Mouse (Mus musculus): Measurements from ENCODE around the gene Gm11011. TPM values are rescaled to one million over a fixed set of nuclear protein-coding genes. Genes with fewer than 3 reads are reported as not detected.

Gene Gm11011
- polyA plus RNA-seq, 1 experiment from 2014 or later: not detected

DNA sequence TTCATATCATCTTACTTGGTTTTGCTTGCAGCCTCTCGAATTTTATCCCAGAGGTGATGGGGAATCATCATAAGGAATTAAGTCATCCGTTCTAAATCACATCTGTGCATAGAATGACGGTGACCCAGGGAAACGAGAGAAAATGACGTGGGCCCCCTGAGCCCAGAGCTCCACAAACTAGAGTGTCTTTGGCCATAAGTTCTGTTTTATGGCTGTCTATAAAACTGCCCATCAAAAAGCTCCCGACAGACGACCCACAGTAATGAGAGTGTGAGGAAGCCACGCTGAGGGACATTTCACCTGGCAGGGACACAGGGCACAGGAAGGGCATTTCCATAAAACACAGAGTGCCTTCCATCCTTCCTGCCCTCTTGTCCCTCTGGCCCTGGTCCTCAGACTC, 23.3 kb upstream of the Gm11011 start:
- ATAC-seq (ENCODE audit: low read depth) (no peak), DNase-seq (no peak)
- Histone ChIP-seq H3K9me3 (replicated peaks) (no peaks in the 10 kb centered on the region), H3K4me2 (no peak overlapping the region), H3K9ac (no peak overlapping the region), H3K4me1 (replicated peaks) (no peaks in the 10 kb centered on the region), H3K27me3 (no peaks in the 10 kb centered on the region), H3K4me3 (replicated peaks) (no peak overlapping the region), H3K36me3 (no peaks in the 10 kb centered on the region), H3K27ac (no peak overlapping the region)
- WGBS (ENCODE audit: insufficient replicate concordance): 68% methylated on average over 8 of the region's 8 CpGs

DNA sequence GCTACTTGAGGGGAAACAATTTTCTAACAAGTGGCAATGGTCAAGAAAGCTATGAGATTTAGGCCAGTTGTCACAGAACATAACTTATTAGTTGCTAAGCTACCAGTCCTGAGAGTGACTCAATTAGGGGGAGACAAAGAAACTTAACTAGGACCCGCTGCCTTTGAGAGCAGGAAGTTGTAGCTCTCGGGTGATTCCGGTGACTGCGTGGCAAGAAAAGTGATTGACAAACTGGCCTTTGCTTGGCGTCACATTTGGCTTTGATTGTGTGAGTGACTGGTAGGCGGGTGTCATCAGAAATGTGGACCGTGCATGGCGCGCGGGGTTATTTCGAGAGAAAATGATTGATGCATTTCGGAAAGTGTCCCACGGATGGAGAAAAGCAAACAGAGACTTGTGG, 22.4 kb upstream of the Gm11011 start:
- Histone ChIP-seq H3K4me3 (replicated peaks) (no peak overlapping the region), H3K9ac (no peak overlapping the region), H3K4me1 (replicated peaks) (no peaks in the 10 kb centered on the region), H3K36me3 (no peaks in the 10 kb centered on the region), H3K27me3 (no peaks in the 10 kb centered on the region), H3K4me2 (no peak overlapping the region), H3K27ac (no peak overlapping the region), H3K9me3 (replicated peaks) (no peaks in the 10 kb centered on the region)
- DNase-seq (no peak), ATAC-seq (ENCODE audit: low read depth) (no peak)
- WGBS (ENCODE audit: insufficient replicate concordance): 30% methylated on average over 13 of the region's 13 CpGs

DNA sequence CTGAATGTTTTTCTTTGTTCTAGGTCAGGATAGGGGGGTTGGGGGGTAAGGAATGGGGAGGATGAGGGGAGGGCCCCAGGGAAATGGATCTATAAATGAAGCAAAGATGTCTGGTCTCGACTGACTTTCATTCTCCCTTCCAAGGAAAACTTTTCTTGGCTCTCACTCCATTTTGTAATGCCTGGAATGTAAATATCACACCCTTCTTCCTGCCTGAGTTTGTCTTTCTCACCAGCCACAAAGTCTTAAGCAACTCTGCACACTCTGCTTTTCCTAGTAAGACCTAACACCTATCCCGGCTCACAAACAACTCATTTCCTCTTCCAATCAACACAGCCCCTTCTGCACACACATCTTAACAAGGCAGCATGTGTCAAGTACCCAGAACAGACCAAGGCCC, 20.2 kb upstream of the Gm11011 start:
- 19% methylated on average over 2 of the region's 2 CpGs for WGBS (ENCODE audit: insufficient replicate concordance)
- no peaks in the 10 kb centered on the region for H3K36me3 ChIP-seq
- H3K27ac ChIP-seq: no peak overlapping the region
- H3K4me2 ChIP-seq: no peak overlapping the region
- no peak overlapping the region for H3K4me3 ChIP-seq (replicated peaks)
- DNase-seq (no peak), ATAC-seq (ENCODE audit: low read depth) (no peak)
- H3K4me1 ChIP-seq (replicated peaks): no peaks in the 10 kb centered on the region
- no peaks in the 10 kb centered on the region for H3K27me3 ChIP-seq
- H3K9me3 ChIP-seq (replicated peaks): no peaks in the 10 kb centered on the region
- no peak overlapping the region for H3K9ac ChIP-seq

DNA sequence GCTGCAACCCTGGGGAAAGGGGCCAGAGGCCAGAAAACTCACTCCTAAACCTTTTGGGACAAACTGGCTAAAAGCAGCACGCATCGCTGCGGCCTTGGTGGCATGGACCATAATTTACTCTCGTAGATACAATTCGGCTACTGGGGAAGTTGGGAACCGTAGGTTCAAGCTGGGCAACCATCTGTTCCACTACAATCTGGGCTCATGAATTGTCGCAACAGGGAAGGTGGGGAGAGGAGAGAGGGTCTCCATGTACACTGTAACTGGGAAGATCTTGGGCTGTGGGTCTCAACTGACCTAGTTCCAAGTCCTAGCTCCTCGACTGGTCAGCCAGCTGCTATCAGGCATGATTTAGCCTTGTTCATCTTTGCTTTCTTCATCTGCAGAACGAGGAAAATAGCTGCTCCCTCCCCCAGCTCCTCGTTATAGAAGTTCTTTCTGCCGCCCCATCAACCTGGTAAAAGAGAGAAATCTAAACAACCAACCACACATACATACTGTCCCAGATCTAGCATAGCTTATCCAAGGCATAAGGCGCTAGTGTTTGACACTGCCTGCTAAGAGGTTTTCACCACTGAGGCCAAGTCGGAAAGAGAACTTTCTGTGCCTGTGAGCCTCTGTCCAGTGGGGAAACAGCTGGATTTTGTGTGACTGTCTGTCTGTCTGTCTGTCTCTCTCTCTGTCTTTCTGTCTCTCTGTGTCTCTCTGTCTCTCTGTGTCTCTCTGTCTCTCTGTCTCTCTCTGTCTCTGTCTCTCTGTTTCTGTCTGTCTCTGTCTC, 19.5 kb upstream of the Gm11011 start:
- Histone ChIP-seq H3K27ac (no peak overlapping the region), H3K9ac (no peak overlapping the region), H3K9me3 (replicated peaks) (no peaks in the 10 kb centered on the region), H3K4me1 (replicated peaks) (no peaks in the 10 kb centered on the region), H3K27me3 (no peaks in the 10 kb centered on the region), H3K4me2 (no peak overlapping the region), H3K36me3 (no peaks in the 10 kb centered on the region), H3K4me3 (replicated peaks) (no peak overlapping the region)
- DNase-seq: no peak
- 66% methylated on average over 13 of the region's 13 CpGs for WGBS (ENCODE audit: insufficient replicate concordance)
- ATAC-seq (ENCODE audit: low read depth): no peak

DNA sequence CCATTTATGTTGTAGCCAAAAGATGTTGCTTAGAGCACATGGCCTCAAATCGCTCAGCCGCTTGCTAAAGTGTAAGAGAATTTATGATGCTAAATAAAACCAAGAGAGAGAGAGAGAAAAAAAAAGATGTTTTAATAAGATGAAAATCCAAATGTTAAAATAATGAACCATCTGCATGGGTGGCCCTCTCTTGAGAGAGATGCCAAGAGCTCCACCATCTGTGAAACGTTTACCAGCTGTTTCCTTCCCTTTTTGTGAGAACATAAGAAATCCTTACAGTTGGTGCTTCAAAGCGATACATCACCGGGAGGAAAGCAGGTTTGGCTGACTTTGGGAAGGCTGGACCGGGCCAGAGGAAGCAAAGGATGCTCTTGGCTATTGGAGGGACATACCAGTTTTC, 12.6 kb upstream of the Gm11011 start:
- Histone ChIP-seq H3K4me1 (replicated peaks) (no peaks in the 10 kb centered on the region), H3K4me3 (replicated peaks) (no peak overlapping the region), H3K4me2 (no peak overlapping the region), H3K27me3 (no peaks in the 10 kb centered on the region), H3K27ac (no peak overlapping the region), H3K36me3 (no peaks in the 10 kb centered on the region), H3K9me3 (replicated peaks) (no peaks in the 10 kb centered on the region), H3K9ac (no peak overlapping the region)
- 52% methylated on average over 6 of the region's 6 CpGs for WGBS (ENCODE audit: insufficient replicate concordance)
- DNase-seq: no peak
- ATAC-seq (ENCODE audit: low read depth): no peak

DNA sequence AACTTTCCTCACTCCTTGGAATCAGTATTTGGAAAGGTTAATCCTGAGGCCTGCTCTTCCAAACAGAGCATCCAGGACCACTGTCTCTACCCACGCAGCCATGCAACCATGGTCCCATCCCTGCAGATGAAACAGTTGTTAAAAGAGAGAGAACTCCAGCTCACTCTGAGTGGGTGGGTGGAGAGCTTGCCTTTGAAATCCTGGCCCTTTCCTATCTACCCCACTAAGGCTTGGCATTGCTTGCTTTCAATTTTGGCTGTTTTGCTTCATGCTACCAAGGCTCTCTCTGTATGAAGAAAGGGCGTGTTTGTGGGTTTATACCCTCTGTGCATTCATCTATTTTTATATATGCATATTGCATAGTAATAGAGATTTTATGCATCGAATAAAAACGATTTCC, 12.0 kb upstream of the Gm11011 start:
- 63% methylated on average over 4 of the region's 4 CpGs for WGBS (ENCODE audit: insufficient replicate concordance)
- ATAC-seq (ENCODE audit: low read depth): no peak
- Histone ChIP-seq H3K27ac (no peak overlapping the region), H3K9me3 (replicated peaks) (no peaks in the 10 kb centered on the region), H3K9ac (no peak overlapping the region), H3K4me3 (replicated peaks) (no peak overlapping the region), H3K4me1 (replicated peaks) (no peaks in the 10 kb centered on the region), H3K36me3 (no peaks in the 10 kb centered on the region), H3K4me2 (no peak overlapping the region), H3K27me3 (no peaks in the 10 kb centered on the region)
- DNase-seq: no peak

DNA sequence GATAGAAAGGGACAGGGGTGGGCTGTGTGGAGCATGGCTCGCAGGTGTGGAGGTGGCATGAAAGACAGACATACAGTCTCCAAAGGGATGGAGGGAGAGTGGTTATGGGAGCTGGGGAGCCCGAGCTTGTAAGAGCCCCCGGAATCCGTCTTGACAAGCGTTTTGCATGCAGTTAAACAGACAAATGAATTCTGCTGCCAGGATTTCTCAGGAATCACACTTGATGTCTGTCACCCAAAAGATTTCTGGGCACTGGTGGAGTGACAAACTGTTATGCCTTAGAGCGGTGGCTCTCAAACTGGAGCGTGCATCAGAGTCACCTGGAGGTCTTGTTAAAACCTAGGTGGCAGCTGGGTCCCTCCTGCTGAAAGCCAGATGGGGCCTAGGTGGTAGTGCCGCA, 10.4 kb upstream of the Gm11011 start:
- Histone ChIP-seq H3K36me3 (no peaks in the 10 kb centered on the region), H3K9ac (no peak overlapping the region), H3K4me3 (replicated peaks) (no peak overlapping the region), H3K27me3 (no peaks in the 10 kb centered on the region), H3K27ac (no peak overlapping the region), H3K9me3 (replicated peaks) (no peaks in the 10 kb centered on the region), H3K4me1 (replicated peaks) (no peaks in the 10 kb centered on the region), H3K4me2 (no peak overlapping the region)
- 79% methylated on average over 8 of the region's 8 CpGs for WGBS (ENCODE audit: insufficient replicate concordance)
- ATAC-seq (ENCODE audit: low read depth) (no peak), DNase-seq (no peak)

DNA sequence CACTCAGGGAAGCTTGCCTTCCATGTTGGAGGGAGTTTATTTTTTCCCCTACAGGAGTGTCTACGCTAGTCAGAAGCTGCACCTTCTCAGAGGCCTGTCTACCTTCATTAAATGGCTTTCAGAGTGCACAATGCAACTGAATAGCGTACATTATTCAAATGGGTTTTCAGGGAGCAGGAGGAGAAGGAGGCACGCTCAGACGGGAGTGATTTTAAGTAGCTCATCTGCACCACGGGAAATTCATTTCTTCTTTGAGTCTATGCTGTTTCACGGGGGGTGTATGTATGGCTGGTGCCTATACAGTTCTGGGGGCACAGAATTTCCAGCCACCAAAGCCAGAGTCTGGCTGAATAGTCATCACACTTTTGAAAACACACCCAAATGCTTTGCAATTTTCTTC, 9.8 kb upstream of the Gm11011 start:
- WGBS (ENCODE audit: insufficient replicate concordance): 60% methylated on average over 6 of the region's 6 CpGs
- DNase-seq: no peak

DNA sequence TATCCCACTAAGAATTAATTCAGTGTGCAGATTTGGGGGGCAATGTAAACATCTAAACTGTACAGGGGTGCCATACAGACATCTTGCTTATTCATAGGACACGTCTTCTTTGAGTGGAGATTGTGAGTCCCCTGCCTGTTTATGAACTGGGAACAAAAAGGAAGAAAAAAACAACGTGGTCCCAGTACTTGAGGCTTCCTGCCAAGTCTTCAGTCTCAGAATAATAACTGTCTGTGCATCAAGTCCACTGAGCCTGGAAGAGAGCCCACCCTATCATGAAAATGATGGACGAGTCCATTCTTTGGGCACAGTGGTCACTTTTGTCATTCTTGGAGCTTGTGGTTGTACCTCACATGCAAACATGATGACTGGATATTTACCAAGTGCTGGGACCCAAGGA, 6.2 kb upstream of the Gm11011 start:
- ATAC-seq (ENCODE audit: low read depth) (no peak), DNase-seq (no peak)
- Histone ChIP-seq H3K9me3 (replicated peaks) (no peaks in the 10 kb centered on the region), H3K27me3 (no peaks in the 10 kb centered on the region), H3K36me3 (no peaks in the 10 kb centered on the region), H3K4me3 (replicated peaks) (no peak overlapping the region), H3K4me2 (no peak overlapping the region), H3K9ac (no peak overlapping the region), H3K27ac (no peak overlapping the region), H3K4me1 (replicated peaks) (no peaks in the 10 kb centered on the region)
- WGBS (ENCODE audit: insufficient replicate concordance): 39% methylated on average over 3 of the region's 3 CpGs

More for the DNA sequence above, 9.8 kb upstream of the Gm11011 start:
- no peak overlapping the region for H3K4me2 ChIP-seq
- no peaks in the 10 kb centered on the region for H3K27me3 ChIP-seq
- no peak for ATAC-seq (ENCODE audit: low read depth)
- no peaks in the 10 kb centered on the region for H3K4me1 ChIP-seq (replicated peaks)
- no peak overlapping the region for H3K9ac ChIP-seq
- H3K9me3 ChIP-seq (replicated peaks): no peaks in the 10 kb centered on the region
- no peak overlapping the region for H3K4me3 ChIP-seq (replicated peaks)
- no peaks in the 10 kb centered on the region for H3K36me3 ChIP-seq
- H3K27ac ChIP-seq: no peak overlapping the region

DNA sequence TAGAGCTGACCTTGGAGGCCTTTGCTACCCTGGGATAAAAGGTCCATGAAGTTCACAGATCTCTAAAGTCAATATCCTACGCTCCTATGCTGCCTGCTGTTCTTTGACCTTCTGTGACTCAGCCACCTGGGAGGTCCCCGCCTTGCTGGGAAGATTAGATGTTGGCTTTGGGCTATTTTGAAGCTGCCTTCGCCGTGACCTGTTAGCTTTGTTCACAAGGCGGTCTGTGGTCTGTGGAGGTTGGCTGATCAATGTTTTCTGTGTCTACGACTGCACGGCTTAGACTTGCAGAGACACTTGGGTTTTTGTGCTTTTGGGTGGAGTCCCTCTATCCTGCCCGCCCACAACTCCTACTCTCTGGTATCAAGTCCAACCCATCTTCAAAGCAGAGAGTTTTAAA, 2.9 kb upstream of the Gm11011 start:
- no peaks in the 10 kb centered on the region for H3K27me3 ChIP-seq
- no peak overlapping the region for H3K27ac ChIP-seq
- no peak for ATAC-seq (ENCODE audit: low read depth)

DNA sequence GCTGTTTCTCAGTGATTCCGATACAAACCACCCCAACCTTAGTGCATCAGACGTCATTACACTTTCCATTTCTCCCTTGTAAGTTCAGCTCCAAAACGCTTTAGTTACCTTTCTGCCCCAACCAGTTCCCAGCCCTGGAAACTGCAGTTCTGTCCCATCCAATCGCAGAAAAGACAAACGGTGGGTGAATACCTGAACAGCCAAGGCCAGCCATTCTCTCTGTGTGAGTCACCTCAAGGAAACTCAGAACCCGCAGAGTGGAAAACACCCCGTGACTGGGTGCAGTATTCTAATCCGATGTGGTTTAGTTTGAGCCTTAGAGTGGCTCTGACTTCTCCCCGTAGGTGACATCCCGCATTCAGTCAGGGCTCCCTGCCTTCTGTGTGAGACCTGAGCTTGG, 2.2 kb upstream of the Gm11011 start:
- H3K27ac ChIP-seq: no peak overlapping the region
- no peak for ATAC-seq (ENCODE audit: low read depth)
- H3K4me3 ChIP-seq (replicated peaks): no peak overlapping the region
- WGBS (ENCODE audit: insufficient replicate concordance): 78% methylated on average over 10 of the region's 10 CpGs
- H3K9ac ChIP-seq: no peak overlapping the region
- DNase-seq: no peak
- H3K9me3 ChIP-seq (replicated peaks): no peaks in the 10 kb centered on the region
- H3K4me1 ChIP-seq (replicated peaks): no peaks in the 10 kb centered on the region
- no peak overlapping the region for H3K4me2 ChIP-seq
- no peaks in the 10 kb centered on the region for H3K27me3 ChIP-seq
- H3K36me3 ChIP-seq: no peaks in the 10 kb centered on the region

More for the DNA sequence above, 2.9 kb upstream of the Gm11011 start:
- Histone ChIP-seq H3K9ac (no peak overlapping the region), H3K4me3 (replicated peaks) (no peak overlapping the region), H3K4me1 (replicated peaks) (no peaks in the 10 kb centered on the region), H3K4me2 (no peak overlapping the region), H3K36me3 (no peaks in the 10 kb centered on the region), H3K9me3 (replicated peaks) (no peaks in the 10 kb centered on the region)
- no peak for DNase-seq
- WGBS (ENCODE audit: insufficient replicate concordance): 61% methylated on average over 8 of the region's 8 CpGs

DNA sequence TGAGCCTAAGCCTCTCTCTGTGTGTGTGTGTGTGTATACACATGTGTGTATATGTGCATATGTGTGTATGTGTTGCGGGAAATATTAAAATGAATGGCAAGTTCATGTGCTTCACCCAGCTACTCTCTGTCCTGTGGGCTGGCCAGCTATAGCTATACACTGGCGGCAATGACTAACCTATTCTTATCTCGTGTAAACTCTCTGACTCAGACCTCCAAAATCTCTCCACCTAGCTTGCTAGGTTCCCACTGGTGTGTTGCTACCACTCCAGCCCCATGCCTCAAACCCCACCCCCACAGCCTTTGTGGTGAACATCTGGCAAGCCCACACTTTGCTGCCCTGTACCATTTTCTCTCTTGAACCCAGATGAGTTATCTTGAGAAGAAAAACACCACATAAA, 857 bp downstream of the Gm11011 start:
- 56% methylated on average over 3 of the region's 3 CpGs for WGBS (ENCODE audit: insufficient replicate concordance)
- no peaks in the 10 kb centered on the region for H3K9me3 ChIP-seq (replicated peaks)
- no peak overlapping the region for H3K4me3 ChIP-seq (replicated peaks)
- H3K9ac ChIP-seq: no peak overlapping the region
- ATAC-seq (ENCODE audit: low read depth) (no peak), DNase-seq (no peak)
- H3K36me3 ChIP-seq: no peaks in the 10 kb centered on the region
- H3K27me3 ChIP-seq: no peaks in the 10 kb centered on the region
- H3K4me1 ChIP-seq (replicated peaks): no peaks in the 10 kb centered on the region
- no peak overlapping the region for H3K4me2 ChIP-seq
- no peak overlapping the region for H3K27ac ChIP-seq

Data from liver, embryonic 13.5 days (tissue).